Mouse (Mus musculus) hindbrain, embryonic 16.5 days (tissue): Measurements from ENCODE around the gene Nmrk1. TPM values are rescaled to one million over a fixed set of nuclear protein-coding genes. Genes with fewer than 3 reads are reported as not detected.
"Not testable (repeated sequence)": the region's sequence is repeated elsewhere in the genome, so short reads cannot be mapped to it uniquely, and the experiment has no call there.

Experiments used
- ATAC-seq: fragments of 200-750 bp; cut with Nextera tagmentation; 2 replicates; pipeline ENCODE4 v1.8.0; 2017; ENCODE audit warnings: moderate TSS enrichment, moderate library complexity
- H3K27ac ChIP-seq: fragments of 300-500 bp; sonication (generic); 2 replicates; pipeline ENCODE4 v1.5.1; 2014; ENCODE audit warnings: low read depth, mild to moderate bottlenecking, control low read depth, low read length, moderate library complexity
- H3K27me3 ChIP-seq: fragments of 300-500 bp; sonication (generic); replicated peaks from 2 replicates; pipeline ENCODE4 v1.6.1; 2014; ENCODE audit warnings: low read length; ENCODE audit not compliant: control insufficient read depth, insufficient read depth
- H3K36me3 ChIP-seq: fragments of 300-500 bp; sonication (generic); 2 replicates; pipeline ENCODE4 v1.6.1; 2014; ENCODE audit warnings: mild to moderate bottlenecking, low read length, moderate library complexity, mixed read lengths; ENCODE audit not compliant: control insufficient read depth, insufficient read depth
- H3K4me1 ChIP-seq: fragments of 300-500 bp; sonication (generic); 2 replicates; pipeline ENCODE4 v1.6.1; 2014; ENCODE audit warnings: low read depth, low read length; ENCODE audit not compliant: control insufficient read depth, insufficient read depth
- H3K4me2 ChIP-seq: fragments of 300-500 bp; sonication (generic); 2 replicates; pipeline ENCODE4 v1.6.1; 2014; ENCODE audit warnings: mild to moderate bottlenecking, low read length, control low read depth, moderate library complexity
- H3K4me3 ChIP-seq: fragments of 300-500 bp; sonication (generic); 2 replicates; pipeline ENCODE4 v1.5.1; 2014; ENCODE audit warnings: mild to moderate bottlenecking, low read length, control low read depth, moderate library complexity
- H3K9ac ChIP-seq: fragments of 300-500 bp; sonication (generic); 2 replicates; pipeline ENCODE4 v1.6.1; 2014; ENCODE audit warnings: low read depth, mild to moderate bottlenecking, control low read depth, low read length, moderate library complexity
- H3K9me3 ChIP-seq: fragments of 300-500 bp; sonication (generic); 2 replicates; pipeline ENCODE4 v1.6.1; 2014; ENCODE audit warnings: mild to moderate bottlenecking, low read length, moderate library complexity; ENCODE audit not compliant: control insufficient read depth
- WGBS: fragments of 180-500 bp; shearing (Covaris S2); extraction: QIAGEN DNeasy Blood & Tissue Kit; methylation state at CpG from one replicate; pipeline ENCODE4 v1.1.7; 2014; 5-methylcytosine and 5-hydroxymethylcytosine counted together
- polyA plus RNA-seq: library from polyadenylated mRNA; unstranded; fragments of >200 nt; fragmentation: Nextera tagmentation; extraction: Ambion mirVana; gene quantifications from 2 replicates; pipeline ENCODE4 v1.2.1, GENCODE M21; 2015

The Nmrk1 gene
- polyA plus RNA-seq: 10.1 and 11.1 TPM in 2 replicates

DNA sequence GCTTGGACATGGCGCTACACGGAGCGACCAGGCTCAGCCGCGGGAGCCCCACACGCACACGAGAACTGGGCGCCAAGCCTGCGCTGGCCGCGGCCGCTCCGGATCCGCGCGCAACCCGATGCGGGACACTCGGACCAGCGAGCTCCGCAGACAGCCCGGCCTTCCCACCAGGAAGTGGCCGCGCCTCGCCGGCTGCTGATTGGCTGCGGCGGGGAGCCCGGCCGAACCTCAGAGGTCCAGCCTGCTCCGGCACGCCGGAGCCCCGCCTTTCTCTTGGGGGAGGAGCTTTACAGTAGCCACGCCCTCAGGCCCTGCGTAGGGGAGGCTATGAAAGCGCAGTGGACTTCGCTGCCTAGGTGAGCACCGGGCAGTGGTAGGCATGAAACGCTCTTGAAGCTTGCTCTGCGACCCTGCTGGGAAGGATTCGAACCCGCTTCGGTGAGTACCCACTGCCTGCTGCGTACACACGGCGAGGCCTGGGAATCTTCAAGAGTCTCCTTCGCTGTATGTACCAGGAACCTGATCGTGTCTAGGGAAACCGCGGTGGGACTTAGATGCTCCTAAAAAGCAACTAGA, at the start of gene Nmrk1, which contains the start of gene Ostf1:
TSS of gene Nmrk1 (plus strand) at position 307 of the 576 bp plus-strand sequence.
TSS of gene Ostf1 (minus strand) at position 180 of the 576 bp plus-strand sequence.
- peak; percentile 99 for ATAC-seq

DNA sequence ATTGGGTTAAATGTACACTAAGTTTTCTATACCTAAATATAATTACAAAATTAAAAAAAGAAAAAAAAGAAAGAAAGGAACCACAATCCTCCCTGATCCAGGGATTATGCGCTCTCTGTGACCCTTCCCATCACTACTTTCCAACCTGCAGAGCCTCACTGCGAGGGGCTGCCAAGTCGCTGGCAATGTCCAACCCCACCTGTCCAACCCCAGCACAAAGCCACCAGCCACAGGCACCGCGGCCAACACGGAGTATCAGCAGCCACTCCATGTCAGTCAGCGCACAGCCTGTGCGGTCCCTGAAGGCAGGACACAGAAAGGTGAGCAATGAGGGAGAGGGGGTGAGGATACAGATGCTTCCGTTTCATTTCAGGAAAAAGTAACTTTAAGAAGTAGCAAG, 49.5 kb upstream of the Nmrk1 start:
- WGBS: 96% methylated on average over 9 of the region's 9 CpGs
- no peak overlapping the region for H3K9ac ChIP-seq

More for the DNA sequence above, at the start of gene Nmrk1, which contains the start of gene Ostf1:
- under 1% methylated on average over 51 of the region's 51 CpGs for WGBS
- Histone ChIP-seq H3K9ac (peak within 1 kb of the TSS; percentile 76), H3K27me3 (no peaks in the 10 kb centered on the region), H3K4me2 (peak within 1 kb of the TSS; percentile 97), H3K4me1 (no peaks in the 10 kb centered on the region; the same call in 1 of the 2 replicates), H3K27ac (peak within 1 kb of the TSS; percentile 65), H3K36me3 (no peaks in the 10 kb centered on the region), H3K4me3 (peak within 1 kb of the TSS; percentile 83), H3K9me3 (no peaks in the 10 kb centered on the region)

DNA sequence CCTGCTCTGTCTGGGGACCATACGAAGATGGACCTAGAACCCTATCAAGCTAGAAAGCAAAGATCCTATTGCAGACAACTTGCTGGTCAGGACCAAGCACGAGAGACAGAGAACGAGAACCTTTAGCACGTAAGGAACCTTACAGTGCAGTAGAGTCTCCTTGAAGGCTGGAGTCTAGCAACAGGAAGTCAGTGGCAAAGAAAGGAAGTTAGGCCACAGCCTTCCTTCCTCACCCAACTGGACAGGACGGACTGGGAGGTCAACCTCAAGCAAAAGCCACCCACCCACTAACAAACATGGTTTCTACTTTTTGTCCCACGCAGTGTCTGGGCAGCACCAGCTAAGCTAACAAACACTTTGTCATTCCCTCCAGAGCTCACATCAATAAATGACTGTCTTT, 48.9 kb upstream of the Nmrk1 start:
- ATAC-seq: no peak

More for the DNA sequence above, 49.5 kb upstream of the Nmrk1 start:
- Histone ChIP-seq H3K27ac (no peak overlapping the region), H3K4me1 (0 out of 2 replicates have a peak, but pooled peaks cover 2% of the 10 kb centered on the region), H3K27me3 (no peaks in the 10 kb centered on the region), H3K9me3 (no peaks in the 10 kb centered on the region), H3K36me3 (no peaks in the 10 kb centered on the region), H3K4me2 (no peak overlapping the region), H3K4me3 (no peak overlapping the region)
- no peak for ATAC-seq

DNA sequence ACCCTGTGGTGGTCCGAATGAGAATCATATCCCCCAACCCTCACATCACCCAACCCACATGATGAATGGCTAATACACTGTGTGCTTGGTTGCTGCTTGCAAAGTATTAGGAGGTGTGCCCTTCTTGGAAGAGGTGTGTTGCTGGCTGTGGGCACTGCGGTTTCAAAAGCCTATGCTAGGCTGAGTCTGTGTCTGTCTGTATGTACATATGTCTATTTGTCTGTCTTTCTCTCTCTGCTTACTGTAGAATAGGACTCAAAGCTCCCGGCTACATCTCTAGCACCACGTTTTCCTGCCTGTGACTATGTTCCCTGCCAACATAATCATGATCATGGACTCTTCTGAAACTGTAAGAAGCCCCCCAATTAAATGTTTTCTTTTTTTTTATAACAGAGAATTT, 48.0 kb upstream of the Nmrk1 start:
- 95% methylated on average over 4 of the region's 4 CpGs for WGBS
- Histone ChIP-seq H3K27me3 (no peaks in the 10 kb centered on the region), H3K36me3 (no peaks in the 10 kb centered on the region), H3K9me3 (no peaks in the 10 kb centered on the region), H3K9ac (no peak overlapping the region), H3K4me2 (no peak overlapping the region), H3K27ac (no peak overlapping the region), H3K4me1 (no peaks in the 10 kb centered on the region), H3K4me3 (no peak overlapping the region)
- ATAC-seq: no peak

More for the DNA sequence above, 48.9 kb upstream of the Nmrk1 start:
- WGBS: 93% methylated on average over 6 of the region's 6 CpGs
- no peak overlapping the region for H3K4me2 ChIP-seq
- H3K27me3 ChIP-seq: no peaks in the 10 kb centered on the region
- H3K4me3 ChIP-seq: no peak overlapping the region
- no peak overlapping the region for H3K9ac ChIP-seq
- H3K27ac ChIP-seq: no peak overlapping the region
- no peaks in the 10 kb centered on the region for H3K36me3 ChIP-seq
- 0 out of 2 replicates have a peak, but pooled peaks cover 2% of the 10 kb centered on the region for H3K4me1 ChIP-seq
- no peaks in the 10 kb centered on the region for H3K9me3 ChIP-seq

DNA sequence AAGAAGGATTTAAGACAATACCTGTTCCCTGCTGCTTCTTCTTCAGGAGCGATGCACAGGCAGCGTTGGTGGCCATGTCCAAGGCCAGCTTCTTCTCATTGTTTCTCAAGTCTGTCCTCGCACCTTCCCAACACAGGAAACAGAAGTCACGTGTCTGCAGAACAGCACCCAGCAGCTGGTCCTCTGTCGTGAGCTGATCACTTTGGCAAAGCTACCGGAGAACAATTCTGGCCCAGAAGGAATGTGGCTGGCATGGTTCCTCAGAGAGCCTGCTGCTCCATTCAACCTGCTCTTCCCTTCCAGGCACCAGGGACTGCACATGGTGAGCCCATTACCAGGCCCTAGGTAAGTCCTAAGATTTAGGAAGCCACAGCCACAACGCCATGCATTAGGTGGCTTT, 47.1 kb upstream of the Nmrk1 start:
- no peaks in the 10 kb centered on the region for H3K9me3 ChIP-seq
- no peak overlapping the region for H3K4me2 ChIP-seq
- H3K27ac ChIP-seq: no peak overlapping the region
- H3K4me1 ChIP-seq: no peaks in the 10 kb centered on the region
- no peaks in the 10 kb centered on the region for H3K36me3 ChIP-seq
- H3K9ac ChIP-seq: no peak overlapping the region
- H3K27me3 ChIP-seq: no peaks in the 10 kb centered on the region
- H3K4me3 ChIP-seq: no peak overlapping the region
- WGBS: 91% methylated on average over 7 of the region's 7 CpGs
- no peak for ATAC-seq

DNA sequence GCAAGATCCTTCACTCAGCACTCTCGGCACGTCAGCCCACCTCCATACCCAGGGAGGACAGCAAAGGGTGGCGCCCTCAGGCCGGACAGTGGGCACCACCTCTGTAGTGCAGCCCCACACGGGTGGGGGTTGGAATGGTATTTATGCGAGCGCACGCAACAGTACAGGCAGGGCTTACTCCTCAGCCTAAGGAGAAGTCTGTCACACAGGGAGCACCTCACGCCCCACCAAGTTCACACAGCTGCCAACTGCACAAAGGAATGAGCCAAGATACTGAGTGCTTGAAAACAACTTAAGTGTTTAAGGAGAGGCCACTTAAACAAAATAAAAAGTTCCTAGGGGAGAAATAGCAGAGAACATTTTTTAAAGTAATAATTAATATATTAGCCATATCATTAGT, 44.6 kb upstream of the Nmrk1 start:
- no peak; the same call in 1 of the 2 replicates for ATAC-seq
- WGBS: 93% methylated on average over 9 of the region's 9 CpGs
- Histone ChIP-seq H3K9ac (no peak overlapping the region), H3K27ac (no peak overlapping the region), H3K4me2 (no peak overlapping the region), H3K9me3 (no peaks in the 10 kb centered on the region), H3K27me3 (no peaks in the 10 kb centered on the region), H3K4me3 (no peak overlapping the region), H3K4me1 (no peaks in the 10 kb centered on the region; the same call in 1 of the 2 replicates), H3K36me3 (no peaks in the 10 kb centered on the region)

DNA sequence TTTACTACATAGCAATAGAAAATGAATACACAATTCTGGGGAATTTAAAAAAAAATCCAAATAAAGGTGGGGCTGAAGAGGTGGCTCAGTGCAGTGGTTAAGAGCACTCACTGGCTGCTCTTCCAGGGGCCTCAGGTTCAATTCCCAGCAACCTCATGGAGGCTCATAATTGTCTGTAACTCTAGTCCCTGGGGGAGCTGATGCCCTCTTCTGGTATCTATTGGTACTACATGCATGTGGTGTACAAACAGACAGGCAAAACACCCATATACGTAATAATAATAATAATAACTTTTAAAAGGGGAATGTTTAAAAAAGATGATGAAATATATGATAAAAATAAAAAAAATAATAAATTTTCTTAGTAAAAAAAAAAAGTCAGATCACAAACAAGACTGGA, 43.5 kb upstream of the Nmrk1 start:
- no peak overlapping the region for H3K27ac ChIP-seq
- H3K9me3 ChIP-seq: no peaks in the 10 kb centered on the region
- no peaks in the 10 kb centered on the region for H3K36me3 ChIP-seq
- H3K4me1 ChIP-seq: no peaks in the 10 kb centered on the region; the same call in 1 of the 2 replicates
- WGBS: 95% methylated on average over 1 of the region's 1 CpGs
- no peak overlapping the region for H3K4me2 ChIP-seq
- no peaks in the 10 kb centered on the region for H3K27me3 ChIP-seq
- no peak overlapping the region for H3K4me3 ChIP-seq
- no peak overlapping the region for H3K9ac ChIP-seq
- no peak for ATAC-seq

DNA sequence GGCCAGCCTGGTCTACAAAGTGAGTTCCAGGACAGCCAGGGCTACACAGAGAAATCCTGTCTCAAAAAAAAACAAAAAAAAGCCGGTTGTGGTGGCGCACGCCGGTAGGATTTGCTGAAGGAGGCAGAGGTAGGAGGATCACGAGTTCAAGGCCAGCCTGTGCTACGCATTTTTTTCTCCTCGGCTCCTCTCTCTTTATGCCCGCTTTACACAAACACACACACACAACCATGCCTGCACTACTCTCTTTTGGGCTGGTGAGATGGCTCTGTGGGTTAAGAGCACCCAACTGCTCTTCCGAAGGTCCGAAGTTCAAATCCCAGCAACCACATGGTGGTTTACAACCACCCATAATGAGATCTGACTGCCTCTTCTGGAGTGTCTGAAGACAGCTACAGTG, 42.9 kb upstream of the Nmrk1 start:
- not testable (repeated sequence) for ATAC-seq

DNA sequence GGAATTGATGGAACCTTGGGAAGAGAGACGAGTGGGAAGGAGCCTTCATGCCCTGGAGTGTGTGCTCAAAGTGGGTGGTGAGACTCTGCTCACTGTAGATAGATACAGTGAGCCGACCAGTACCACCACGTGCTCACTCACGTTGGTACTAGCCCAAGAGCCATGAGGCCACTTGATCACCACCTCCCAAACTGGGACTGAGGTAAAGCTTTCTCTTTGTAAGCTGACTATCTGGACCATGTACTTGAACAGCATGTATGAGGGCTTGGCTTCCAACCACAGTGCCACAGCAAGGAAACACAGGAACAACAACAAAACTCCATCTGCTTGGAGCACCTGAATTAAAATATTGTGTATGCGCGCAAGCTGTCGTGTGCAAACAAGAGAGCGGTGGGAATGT, 42.5 kb upstream of the Nmrk1 start:
- Histone ChIP-seq H3K9ac (no peak overlapping the region), H3K36me3 (no peaks in the 10 kb centered on the region), H3K9me3 (no peaks in the 10 kb centered on the region), H3K4me1 (no peaks in the 10 kb centered on the region; the same call in 1 of the 2 replicates), H3K27ac (no peak overlapping the region), H3K4me2 (no peak overlapping the region), H3K27me3 (no peaks in the 10 kb centered on the region), H3K4me3 (no peak overlapping the region)
- WGBS: 92% methylated on average over 8 of the region's 8 CpGs
- ATAC-seq: no peak

More for the DNA sequence above, 42.9 kb upstream of the Nmrk1 start:
- 96% methylated on average over 10 of the region's 10 CpGs for WGBS
- not testable (repeated sequence) for H3K27ac ChIP-seq, H3K9me3 ChIP-seq, H3K36me3 ChIP-seq, H3K9ac ChIP-seq, H3K27me3 ChIP-seq, H3K4me2 ChIP-seq, H3K4me1 ChIP-seq, H3K4me3 ChIP-seq
